Mouse (Mus musculus) MEL (cell line): ENCODE data around the gene Ercc6. TPM values are rescaled to one million over a fixed set of nuclear protein-coding genes. Genes with fewer than 3 reads are reported as not detected.

Experiments used
- DNase-seq: peaks from one replicate; pipeline ENCODE4 v3.0.0; 2011; ENCODE audit warnings: low read depth, low spot score
- H3K27ac ChIP-seq: 2 replicates; pipeline ENCODE4 v1.5.1; 2012; ENCODE audit warnings: low read depth, mild to moderate bottlenecking, control low read depth, low read length, moderate library complexity; ENCODE audit not compliant: control insufficient read depth
- H3K27me3 ChIP-seq, 2 experiments: fragments of 150-350 bp in 1 of 2; sonication (generic) in 1 of 2; 2 replicates each; pipeline ENCODE4 v1.6.1; 2012; ENCODE audit warnings: low read length in 2 of 2, mild to moderate bottlenecking in 2 of 2, improper control_type of control experiment in 1 of 2, moderate library complexity in 1 of 2; ENCODE audit not compliant: insufficient read depth in 2 of 2, control insufficient read depth in 1 of 2
- H3K36me3 ChIP-seq, 2 experiments: 2 replicates each; pipeline ENCODE4 v1.6.1; 2012 to 2014; ENCODE audit warnings: low read length in 2 of 2, improper control_type of control experiment in 1 of 2, inconsistent platforms in 1 of 2, mild to moderate bottlenecking in 1 of 2; ENCODE audit not compliant: insufficient read depth in 2 of 2, control insufficient read depth in 1 of 2
- H3K4me1 ChIP-seq, 2 experiments: fragments of 150-350 bp in 1 of 2; sonication (generic) in 1 of 2; 2 replicates each; pipeline ENCODE4 v1.6.1; 2012; ENCODE audit warnings: low read length in 2 of 2, improper control_type of control experiment in 1 of 2, mild to moderate bottlenecking in 1 of 2; ENCODE audit not compliant: insufficient read depth in 2 of 2, control insufficient read depth in 1 of 2
- H3K4me3 ChIP-seq, 2 experiments: fragments of 150-350 bp in 1 of 2; sonication (generic) in 1 of 2; 2 replicates each; pipeline ENCODE4 v1.5.1; 2012; ENCODE audit warnings: low read depth in 2 of 2, low read length in 2 of 2, mild to moderate bottlenecking in 2 of 2, moderate library complexity in 2 of 2, control low read depth in 1 of 2, improper control_type of control experiment in 1 of 2; ENCODE audit not compliant: control insufficient read depth in 1 of 2, insufficient read depth in 1 of 2
- H3K79me2 ChIP-seq: 2 replicates; pipeline ENCODE4 v1.6.1; 2012; ENCODE audit warnings: mild to moderate bottlenecking, low read length, moderate library complexity; ENCODE audit not compliant: control insufficient read depth, poor library complexity, insufficient read depth
- H3K9ac ChIP-seq: 2 replicates; pipeline ENCODE4 v1.6.1; 2012; ENCODE audit warnings: low read depth, mild to moderate bottlenecking, control low read depth, low read length, moderate library complexity; ENCODE audit not compliant: control insufficient read depth, poor library complexity, severe bottlenecking
- H3K9me3 ChIP-seq: fragments of 150-350 bp; sonication (generic); replicated peaks from 2 replicates; pipeline ENCODE4 v1.6.1; 2012; ENCODE audit warnings: mild to moderate bottlenecking, low read length, improper control_type of control experiment, moderate library complexity; ENCODE audit not compliant: insufficient read depth
- E2F4 ChIP-seq: IDR thresholded peaks from 2 replicates; pipeline ENCODE4 v1.6.1; 2011; ENCODE audit warnings: low read depth, low read length, improper control_type of control experiment, borderline replicate concordance
- JUND ChIP-seq: IDR thresholded peaks from 2 replicates; pipeline ENCODE4 v1.6.1; 2011; ENCODE audit warnings: low read depth, mild to moderate bottlenecking, improper control_type of control experiment, low read length
- MAX ChIP-seq: IDR thresholded peaks from 2 replicates; pipeline ENCODE4 v1.6.1; 2011; ENCODE audit warnings: low read length, improper control_type of control experiment
- MYB ChIP-seq: IDR thresholded peaks from 2 replicates; pipeline ENCODE4 v1.6.1; 2011; ENCODE audit warnings: mild to moderate bottlenecking, low read depth, low read length, improper control_type of control experiment
- MYC ChIP-seq: IDR thresholded peaks from 2 replicates; pipeline ENCODE4 v1.6.1; 2011; ENCODE audit warnings: low read depth, mild to moderate bottlenecking, low read length, improper control_type of control experiment, moderate library complexity
- POLR2AphosphoS2 ChIP-seq: IDR thresholded peaks from 2 replicates; pipeline ENCODE4 v1.6.1; 2011; ENCODE audit warnings: low read length, improper control_type of control experiment
- SIN3A ChIP-seq: IDR thresholded peaks from 2 replicates; pipeline ENCODE4 v1.6.1; 2012; ENCODE audit warnings: low read length, improper control_type of control experiment, inconsistent platforms
- SMC3 ChIP-seq: IDR thresholded peaks from 2 replicates; pipeline ENCODE4 v1.6.1; 2011; ENCODE audit warnings: low read depth, low read length, improper control_type of control experiment
- TAL1 ChIP-seq: IDR thresholded peaks from 2 replicates; pipeline ENCODE4 v1.6.1; 2012; ENCODE audit warnings: mild to moderate bottlenecking, inconsistent platforms, low read length, moderate library complexity, mixed read lengths
- TBP ChIP-seq: IDR thresholded peaks from 2 replicates; pipeline ENCODE4 v1.8.0; 2011; ENCODE audit warnings: low read depth, low read length, improper control_type of control experiment
- UBTF ChIP-seq: IDR thresholded peaks from 2 replicates; pipeline ENCODE4 v1.6.1; 2012; ENCODE audit warnings: low read depth, mild to moderate bottlenecking, inconsistent platforms, low read length, improper control_type of control experiment, moderate library complexity, borderline replicate concordance; ENCODE audit not compliant: insufficient read depth
- USF1 ChIP-seq: IDR thresholded peaks from 2 replicates; pipeline ENCODE4 v1.6.1; 2014; ENCODE audit warnings: low read depth, mild to moderate bottlenecking, inconsistent platforms, low read length, improper control_type of control experiment, moderate library complexity
- ZC3H11A ChIP-seq: IDR thresholded peaks from 2 replicates; pipeline ENCODE4 v1.6.1; 2012; ENCODE audit warnings: low read depth, mild to moderate bottlenecking, inconsistent platforms, low read length, improper control_type of control experiment
- ZMIZ1 ChIP-seq: IDR thresholded peaks from 2 replicates; pipeline ENCODE4 v1.6.1; 2012; ENCODE audit warnings: low read depth, mild to moderate bottlenecking, inconsistent platforms, low read length, improper control_type of control experiment, moderate library complexity
- polyA plus RNA-seq, 2 experiments: library from polyadenylated mRNA; stranded (reverse) in 1 of 2; unstranded in 1 of 2; fragments of >175 nt in 1 of 2; fragments of >200 nt in 1 of 2; gene quantifications; 2 replicates each; pipeline versions ENCODE4 v1.2.1 to v1.2.4; 2012; ENCODE audit warnings: low replicate concordance in 2 of 2, low read depth in 1 of 2; ENCODE audit not compliant: insufficient read length in 2 of 2, insufficient read depth in 1 of 2, missing spikeins in 1 of 2
- total RNA-seq: library from RNA; depleted of rRNA; stranded (reverse); fragments of 300-350 nt; gene quantifications from 2 replicates; pipeline ENCODE4 v1.2.3, GENCODE M21; 2012

Ercc6 gene
- total and polyA plus RNA-seq, 3 experiments = 15.1 to 186 (median 15.4) TPM

DNA sequence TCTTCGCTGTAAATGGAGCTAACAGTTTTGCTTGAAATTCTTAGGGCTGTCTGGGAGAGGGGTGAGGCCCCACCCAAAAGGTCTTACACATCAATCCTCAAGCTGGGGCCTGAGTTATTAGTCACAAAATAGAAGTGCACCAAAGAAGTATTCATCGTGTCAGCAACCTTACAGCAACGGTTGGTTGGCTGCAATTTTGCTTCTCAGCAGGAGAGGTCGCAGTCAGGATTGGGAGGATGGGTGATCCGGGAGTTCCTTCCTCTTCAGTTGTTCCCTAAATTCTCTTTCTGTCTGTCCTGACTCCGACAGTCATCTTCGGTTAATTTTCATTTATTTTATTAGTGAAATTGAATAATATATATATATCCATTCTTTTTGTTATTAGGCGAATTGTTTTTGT lies 59.2 kb downstream of the Ercc6 start (continued):
- TF ChIP-seq POLR2AphosphoS2 = no peak

DNA sequence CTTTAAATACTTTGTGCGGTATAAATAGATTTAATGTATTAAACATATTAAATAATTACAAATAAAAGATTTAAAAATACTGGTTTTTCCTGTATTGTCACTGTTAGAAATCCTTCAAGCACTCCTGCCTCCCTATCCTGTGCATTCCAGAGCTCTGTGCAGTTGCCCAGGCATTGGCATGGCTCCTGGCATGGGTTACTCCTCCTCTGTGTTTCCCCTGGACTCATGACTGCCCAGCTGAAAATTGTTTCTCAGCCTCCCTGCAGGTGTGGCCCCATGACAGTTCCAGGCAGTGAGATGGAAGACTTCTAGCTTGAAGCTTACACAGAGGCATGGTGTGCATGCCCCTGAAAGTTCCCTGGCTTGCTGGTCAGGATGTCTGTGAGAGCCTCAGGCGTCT lies 65.1 kb downstream of the Ercc6 start:
- Histone ChIP-seq H3K27ac (no peak overlapping the region), H3K79me2 (no peaks in the 10 kb centered on the region), H3K4me3 (no peak overlapping the region), H3K27me3 (no peaks in the 10 kb centered on the region), H3K9ac (no peak overlapping the region), H3K36me3 (peaks cover 0 to 10% of the 10 kb centered on the region in 2 experiments; a peak in 2 of 4 replicates), H3K4me1 (no peaks in the 10 kb centered on the region), H3K9me3 (no peaks in the 10 kb centered on the region)
- TF ChIP-seq JUND (no peak), ZMIZ1 (no peak), USF1 (no peak), MYB (no peak), UBTF (no peak), E2F4 (no peak), POLR2AphosphoS2 (no peak), ZC3H11A (no peak), MAX (no peak), TAL1 (no peak), TBP (no peak), SMC3 (no peak), SIN3A (no peak)
- DNase-seq = no peak

DNA sequence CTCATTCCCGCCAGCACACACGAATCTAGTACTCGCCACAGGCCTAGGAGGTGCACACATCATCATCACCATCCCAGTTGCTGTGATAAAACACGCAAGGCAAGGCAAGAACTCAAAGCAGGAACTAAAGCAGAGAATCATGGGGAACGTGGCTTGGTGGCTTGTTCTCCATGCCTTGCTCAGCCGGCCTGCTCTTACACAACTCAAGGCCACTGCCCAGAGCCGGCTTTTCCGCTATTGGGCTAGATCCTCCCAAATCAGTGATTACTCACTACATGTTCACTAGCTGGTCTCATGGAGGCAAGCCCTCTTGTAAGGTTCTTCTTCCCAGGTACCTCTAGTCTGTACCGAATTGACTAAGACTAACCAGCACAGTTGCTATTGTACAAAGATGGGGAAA lies 70.4 kb downstream of the Ercc6 start:
- Histone ChIP-seq H3K4me3 (no peak overlapping the region), H3K9ac (no peak overlapping the region), H3K4me1 (no peaks in the 10 kb centered on the region), H3K27me3 (no peaks in the 10 kb centered on the region), H3K9me3 (no peaks in the 10 kb centered on the region), H3K36me3 (no peaks in the 10 kb centered on the region)
- no peak for DNase-seq
- no peak for TF ChIP-seq MYC
- TF ChIP-seq, all 39 proteins: peak for 0
- Histone ChIP-seq H3K27ac (no peak overlapping the region), H3K79me2 (no peaks in the 10 kb centered on the region)
